Mouse (Mus musculus): ENCODE measurements around the gene Fam53b. TPM values are rescaled to one million over a fixed set of nuclear protein-coding genes. Genes with fewer than 3 reads are reported as not detected.

Fam53b gene
- polyA plus RNA-seq, 1 experiment from 2014 or later, result 22.5 TPM

Other genes with a start within 250 kb of the Fam53b start
- gene Oat, start 237.5 kb downstream of the Fam53b start, polyA plus RNA-seq (2015; fragmentation: Nextera tagmentation; extraction: Ambion mirVana), result 166 and 167 TPM in 2 replicates
- gene Nkx1-2, start 214.2 kb downstream of the Fam53b start, polyA plus RNA-seq (2015; fragmentation: Nextera tagmentation; extraction: Ambion mirVana), result not detected in 2 replicates
- 22.3 and 22.5 TPM in 2 replicates for gene Lhpp, start 203.2 kb downstream of the Fam53b start, polyA plus RNA-seq (2015; fragmentation: Nextera tagmentation; extraction: Ambion mirVana)
- gene Eef1akmt2, start 38.8 kb upstream of the Fam53b start, polyA plus RNA-seq (2015; fragmentation: Nextera tagmentation; extraction: Ambion mirVana), result 67.9 and 70.8 TPM in 2 replicates
- gene Abraxas2, start 45.3 kb upstream of the Fam53b start, polyA plus RNA-seq (2015; fragmentation: Nextera tagmentation; extraction: Ambion mirVana), result 39.0 and 41.4 TPM in 2 replicates
- gene Zranb1, start 117.3 kb upstream of the Fam53b start, polyA plus RNA-seq (2015; fragmentation: Nextera tagmentation; extraction: Ambion mirVana), result 12.7 and 12.9 TPM in 2 replicates